Mouse (Mus musculus) limb, embryonic 11.5 days (tissue): ENCODE measurements around the gene 2210011C24Rik. TPM values are rescaled to one million over a fixed set of nuclear protein-coding genes. Genes with fewer than 3 reads are reported as not detected.

Source experiments
- ATAC-seq: fragments of 200-750 bp; cut with Nextera tagmentation; 2 replicates; pipeline ENCODE4 v1.8.0; 2017; ENCODE audit warnings: low read depth; ENCODE audit not compliant: insufficient number of reproducible peaks, low FRiP score, low TSS enrichment
- DNase-seq: peaks from one replicate; pipeline ENCODE4 v3.0.0-alpha.2; 2015; ENCODE audit warnings: low spot score
- H3K27ac ChIP-seq: fragments of 300-500 bp; sonication (generic); replicated peaks from 2 replicates; pipeline ENCODE4 v1.5.1; 2014; ENCODE audit warnings: low read depth, mild to moderate bottlenecking, low read length
- H3K27me3 ChIP-seq: fragments of 300-500 bp; sonication (generic); 2 replicates; pipeline ENCODE4 v1.6.1; 2014; ENCODE audit warnings: mild to moderate bottlenecking, low read length, mixed read lengths; ENCODE audit not compliant: control insufficient read depth, insufficient read depth
- H3K36me3 ChIP-seq: fragments of 300-500 bp; sonication (generic); 2 replicates; pipeline ENCODE4 v1.6.1; 2014; ENCODE audit warnings: mild to moderate bottlenecking, low read length, moderate library complexity, mixed read lengths; ENCODE audit not compliant: control insufficient read depth, insufficient read depth
- H3K4me1 ChIP-seq: fragments of 300-500 bp; sonication (generic); 2 replicates; pipeline ENCODE4 v1.6.1; 2014; ENCODE audit warnings: low read length, mixed read lengths; ENCODE audit not compliant: control insufficient read depth, insufficient read depth
- H3K4me2 ChIP-seq: fragments of 300-500 bp; sonication (generic); 2 replicates; pipeline ENCODE4 v1.6.1; 2014; ENCODE audit warnings: low read depth, mild to moderate bottlenecking, moderate library complexity; ENCODE audit not compliant: severe bottlenecking
- H3K4me3 ChIP-seq: fragments of 300-500 bp; sonication (generic); 2 replicates; pipeline ENCODE4 v1.5.1; 2014; ENCODE audit warnings: low read depth, low read length
- H3K9ac ChIP-seq: fragments of 300-500 bp; sonication (generic); 2 replicates; pipeline ENCODE4 v1.6.1; 2014; ENCODE audit warnings: mild to moderate bottlenecking, low read length
- H3K9me3 ChIP-seq: fragments of 300-500 bp; sonication (generic); 2 replicates; pipeline ENCODE4 v1.6.1; 2016; ENCODE audit warnings: low read length; ENCODE audit not compliant: control insufficient read depth
- WGBS: fragments of 180-500 bp; shearing (Covaris S2); extraction: QIAGEN DNeasy Blood & Tissue Kit; methylation state at CpG from one replicate; pipeline ENCODE4 v1.1.7; 2014; 5-methylcytosine and 5-hydroxymethylcytosine counted together
- polyA plus RNA-seq: library from polyadenylated mRNA; unstranded; fragments of >200 nt; fragmentation: Nextera tagmentation; extraction: Ambion mirVana; gene quantifications from 2 replicates; pipeline ENCODE4 v1.2.1, GENCODE M21; 2014

The 2210011C24Rik gene
- polyA plus RNA-seq, 1 experiment from 2014 or later = 0.35 TPM

- WGBS = 75% methylated on average over 6 of the region's 6 CpGs
- Histone ChIP-seq H3K4me3 (peak overlapping the region; percentile 40), H3K27me3 (0 out of 2 replicates have a peak, but pooled peaks cover 6% of the 10 kb centered on the region), H3K4me2 (peak overlapping the region; percentile 76), H3K9me3 (no peaks in the 10 kb centered on the region), H3K9ac (no peak overlapping the region; the same call in 1 of the 2 replicates), H3K27ac (no peak overlapping the region), H3K4me1 (peaks cover 18% of the 10 kb centered on the region), H3K36me3 (peaks cover 5% of the 10 kb centered on the region; the same call in 1 of the 2 replicates)
- DNase-seq (no peak), ATAC-seq (no peak)
Measured at GRCm38 (mm10) chr8:84003612-84004246, 8.2 kb downstream of the 2210011C24Rik start.

- ATAC-seq = no peak
- WGBS = 71% methylated on average over 12 of the region's 12 CpGs
- no peak overlapping the region for H3K4me2 ChIP-seq
Measured at GRCm38 (mm10) chr8:84002957-84003611, 8.9 kb downstream of the 2210011C24Rik start.

GRCm38 (mm10) chr8:84001281-84002000, 10.5 kb downstream of the 2210011C24Rik start, which contains the start of gene 1700067K01Rik:
Gene 1700067K01Rik, plus strand, starts transcription at chr8:84001502.
- 23% methylated on average over 48 of the region's 61 CpGs for WGBS
- H3K9me3 ChIP-seq = no peaks in the 10 kb centered on the region
- H3K27me3 ChIP-seq = 0 out of 2 replicates have a peak, but pooled peaks cover 6% of the 10 kb centered on the region
- ATAC-seq = no peak
- no peak for DNase-seq
- no peak within 1 kb of the TSS for H3K27ac ChIP-seq
- peaks cover 5% of the 10 kb centered on the region; the same call in 1 of the 2 replicates for H3K36me3 ChIP-seq
- H3K4me3 ChIP-seq = 0 out of 2 replicates have a peak within 1 kb of the TSS, but pooled peaks have one; percentile 5
- H3K9ac ChIP-seq = no peak within 1 kb of the TSS
- peaks cover 18% of the 10 kb centered on the region for H3K4me1 ChIP-seq
- H3K4me2 ChIP-seq = peak within 1 kb of the TSS; percentile 29

More at GRCm38 (mm10) chr8:84002957-84003611, 8.9 kb downstream of the 2210011C24Rik start:
- Histone ChIP-seq H3K9ac (no peak overlapping the region), H3K27me3 (0 out of 2 replicates have a peak, but pooled peaks cover 6% of the 10 kb centered on the region), H3K27ac (no peak overlapping the region), H3K36me3 (peaks cover 5% of the 10 kb centered on the region; the same call in 1 of the 2 replicates), H3K4me3 (no peak overlapping the region), H3K9me3 (no peaks in the 10 kb centered on the region), H3K4me1 (peaks cover 18% of the 10 kb centered on the region)
- DNase-seq = no peak

GRCm38 (mm10) chr8:83999825-84000224, 12.1 kb downstream of the 2210011C24Rik start:
- DNase-seq (no peak), ATAC-seq (no peak)
- Histone ChIP-seq H3K4me3 (peak overlapping the region; percentile 76), H3K9me3 (no peaks in the 10 kb centered on the region), H3K27ac (no peak overlapping the region), H3K4me1 (peaks cover 23% of the 10 kb centered on the region), H3K4me2 (no peak overlapping the region), H3K9ac (0 out of 2 replicates have a peak overlapping the region, but pooled peaks have one; percentile 12), H3K27me3 (0 out of 2 replicates have a peak, but pooled peaks cover 6% of the 10 kb centered on the region), H3K36me3 (peaks cover 5% of the 10 kb centered on the region; the same call in 1 of the 2 replicates)
- WGBS = 92% methylated on average over 2 of the region's 2 CpGs

- 68% methylated on average over 16 of the region's 16 CpGs for WGBS
- Histone ChIP-seq H3K36me3 (peaks cover 7% of the 10 kb centered on the region; the same call in 1 of the 2 replicates), H3K4me3 (peak overlapping the region; percentile 76), H3K9ac (peak overlapping the region; percentile 2), H3K27me3 (0 out of 2 replicates have a peak, but pooled peaks cover 6% of the 10 kb centered on the region), H3K9me3 (no peaks in the 10 kb centered on the region), H3K4me1 (peaks cover 20% of the 10 kb centered on the region), H3K4me2 (peak overlapping the region; percentile 90), H3K27ac (no peak overlapping the region)
- no peak for ATAC-seq
- no peak for DNase-seq
Measured at GRCm38 (mm10) chr8:83999057-83999705, 12.8 kb downstream of the 2210011C24Rik start.

- WGBS = under 1% methylated on average over 68 of the region's 92 CpGs
- ATAC-seq = no peak
- Histone ChIP-seq H3K27ac (peak overlapping the region; percentile 97), H3K4me2 (peak overlapping the region; percentile 90), H3K9ac (peak overlapping the region; percentile 82), H3K36me3 (peaks cover 7% of the 10 kb centered on the region), H3K9me3 (no peaks in the 10 kb centered on the region), H3K4me1 (peaks cover 19% of the 10 kb centered on the region), H3K27me3 (0 out of 2 replicates have a peak, but pooled peaks cover 6% of the 10 kb centered on the region), H3K4me3 (peak overlapping the region; percentile 76)
- peak; percentile 78 for DNase-seq
Measured at GRCm38 (mm10) chr8:83998231-83999056, 13.5 kb downstream of the 2210011C24Rik start.

GRCm38 (mm10) chr8:83997511-83998141, 14.3 kb downstream of the 2210011C24Rik start, which contains the start of gene Samd1:
Gene Samd1, plus strand, starts transcription at chr8:83997672.
- peak; percentile 65 for DNase-seq
- H3K4me1 ChIP-seq = peaks cover 19% of the 10 kb centered on the region

More at GRCm38 (mm10) chr8:83997511-83998141, 14.3 kb downstream of the 2210011C24Rik start, which contains the start of gene Samd1:
- peak within 1 kb of the TSS; percentile 76 for H3K4me3 ChIP-seq
- under 1% methylated on average over 66 of the region's 112 CpGs for WGBS
- no peak for ATAC-seq
- peak within 1 kb of the TSS; percentile 97 for H3K27ac ChIP-seq
- peak within 1 kb of the TSS; percentile 90 for H3K4me2 ChIP-seq
- H3K36me3 ChIP-seq = peaks cover 8% of the 10 kb centered on the region
- 0 out of 2 replicates have a peak, but pooled peaks cover 6% of the 10 kb centered on the region for H3K27me3 ChIP-seq
- H3K9me3 ChIP-seq = no peaks in the 10 kb centered on the region
- peak within 1 kb of the TSS; percentile 91 for H3K9ac ChIP-seq
